Mouse (Mus musculus): ENCODE results near the gene Caskin2.

The Caskin2 gene

DNA sequence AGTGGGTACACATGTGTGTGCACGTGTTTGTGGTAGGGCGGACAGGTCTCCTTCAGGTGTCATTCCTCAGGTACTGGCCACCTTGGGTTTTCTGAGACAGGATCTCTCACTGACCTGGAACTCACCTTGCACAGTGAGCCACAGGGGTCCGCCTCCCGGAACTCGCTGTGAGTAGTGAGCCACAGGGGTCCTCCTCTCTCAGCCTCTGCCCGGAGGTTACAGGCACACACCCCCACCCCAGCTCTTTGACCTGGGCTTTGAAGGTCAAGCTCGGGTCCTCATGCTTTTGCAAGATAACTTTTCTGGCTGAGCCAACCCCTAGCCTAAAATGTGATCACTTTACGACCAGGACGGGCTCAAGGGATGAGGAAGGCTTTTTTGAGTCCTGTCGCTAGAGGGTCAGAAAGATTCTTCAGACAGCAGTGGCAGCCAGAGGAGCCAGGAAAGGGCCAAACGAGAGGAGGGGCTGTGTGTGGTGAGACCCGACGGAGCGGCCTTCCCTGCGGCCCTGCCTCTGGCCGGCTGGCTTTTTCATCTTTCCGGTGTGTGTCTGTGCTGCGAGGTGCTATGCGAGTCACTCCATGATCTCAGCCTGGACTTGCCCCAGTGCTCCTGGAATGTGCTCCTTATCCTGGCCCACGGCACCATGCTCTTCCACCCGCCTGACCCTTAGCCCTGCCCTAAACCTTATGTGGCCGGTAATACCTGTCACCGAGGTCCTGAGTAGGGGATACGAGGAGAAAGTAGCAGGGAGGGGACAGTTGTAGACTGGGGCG lies 17.3 kb upstream of the Caskin2 start:
- no peak for DNase-seq

DNA sequence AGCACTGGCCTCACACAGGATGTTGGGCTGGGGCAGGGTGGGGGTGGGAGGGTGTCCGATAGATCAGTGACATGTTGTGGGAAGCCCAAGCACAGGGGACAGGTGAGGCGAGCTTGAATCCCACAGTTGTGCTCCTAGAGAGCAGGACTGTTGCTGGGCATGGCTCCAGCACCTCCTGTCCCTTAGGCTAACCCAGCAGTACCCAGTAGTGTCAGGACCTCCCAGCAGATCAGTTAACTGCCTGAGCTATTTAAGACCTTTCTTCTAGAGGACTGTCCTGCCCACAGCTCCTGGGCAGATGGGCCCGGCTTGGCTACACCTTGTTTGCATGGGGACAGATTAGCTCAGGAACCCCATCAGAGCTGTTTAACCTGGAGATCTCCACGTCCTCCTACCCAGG lies 15.6 kb upstream of the Caskin2 start:
- no peak for DNase-seq

DNA sequence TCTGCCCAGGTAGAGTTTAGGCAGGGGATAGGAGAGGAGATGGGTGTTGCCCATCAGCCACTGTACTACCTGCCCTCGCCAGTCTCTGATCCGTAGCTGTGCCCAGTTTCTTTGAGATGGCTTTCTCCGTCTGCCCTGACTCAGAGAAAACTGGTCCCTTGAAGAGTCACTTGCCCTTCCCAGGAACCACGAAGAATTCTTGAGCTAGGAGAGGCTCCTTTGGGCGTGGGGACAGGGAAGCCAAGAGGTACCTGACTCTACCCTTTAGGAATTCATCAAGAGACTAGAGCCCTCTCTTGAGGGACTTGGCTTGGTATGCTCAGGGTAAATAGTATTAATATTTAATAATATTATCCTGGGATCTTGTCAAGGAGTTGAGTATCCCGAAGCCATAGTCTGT lies 14.2 kb upstream of the Caskin2 start:
- no peak for DNase-seq

DNA sequence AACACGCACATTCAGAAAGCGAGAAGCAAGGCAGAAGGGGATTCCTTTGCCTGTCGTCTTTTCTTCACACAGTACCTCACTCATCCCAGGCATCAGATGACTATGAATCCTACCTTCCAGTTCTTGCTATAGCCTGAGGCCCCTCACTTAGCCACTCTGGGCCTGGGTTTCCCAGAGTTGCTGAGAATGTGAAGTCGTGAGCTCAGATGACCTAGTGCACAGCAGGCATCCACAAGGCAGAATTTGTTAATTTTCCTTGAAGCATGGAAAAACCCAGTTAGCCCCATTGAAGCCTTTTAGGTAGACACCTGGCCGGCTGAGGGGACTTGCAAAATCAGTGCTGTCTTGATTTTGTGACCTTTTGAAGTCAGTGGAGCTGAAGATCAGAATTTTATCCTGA lies 13.0 kb upstream of the Caskin2 start:
- DNase-seq, result no peak

DNA sequence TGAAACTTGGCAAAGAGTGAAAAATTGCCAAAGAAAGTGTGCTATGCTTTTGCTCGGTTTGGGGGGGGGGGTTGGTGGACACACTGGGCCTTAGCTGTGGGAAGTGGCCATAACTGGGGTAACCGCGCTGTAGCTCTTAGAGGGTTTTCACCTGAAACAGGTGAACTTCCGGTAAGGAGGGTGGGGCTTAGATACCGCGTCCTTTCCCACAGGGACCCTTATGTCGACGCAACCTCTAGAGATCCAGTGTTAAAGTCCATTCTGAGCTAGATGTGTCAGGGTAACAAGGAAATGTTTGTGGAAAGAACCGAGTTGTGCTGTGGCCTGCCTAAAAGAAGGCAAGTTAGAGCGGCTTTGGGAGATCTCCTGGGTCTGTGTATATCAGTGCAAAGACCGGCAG lies 11.4 kb upstream of the Caskin2 start:
- no peak for DNase-seq

DNA sequence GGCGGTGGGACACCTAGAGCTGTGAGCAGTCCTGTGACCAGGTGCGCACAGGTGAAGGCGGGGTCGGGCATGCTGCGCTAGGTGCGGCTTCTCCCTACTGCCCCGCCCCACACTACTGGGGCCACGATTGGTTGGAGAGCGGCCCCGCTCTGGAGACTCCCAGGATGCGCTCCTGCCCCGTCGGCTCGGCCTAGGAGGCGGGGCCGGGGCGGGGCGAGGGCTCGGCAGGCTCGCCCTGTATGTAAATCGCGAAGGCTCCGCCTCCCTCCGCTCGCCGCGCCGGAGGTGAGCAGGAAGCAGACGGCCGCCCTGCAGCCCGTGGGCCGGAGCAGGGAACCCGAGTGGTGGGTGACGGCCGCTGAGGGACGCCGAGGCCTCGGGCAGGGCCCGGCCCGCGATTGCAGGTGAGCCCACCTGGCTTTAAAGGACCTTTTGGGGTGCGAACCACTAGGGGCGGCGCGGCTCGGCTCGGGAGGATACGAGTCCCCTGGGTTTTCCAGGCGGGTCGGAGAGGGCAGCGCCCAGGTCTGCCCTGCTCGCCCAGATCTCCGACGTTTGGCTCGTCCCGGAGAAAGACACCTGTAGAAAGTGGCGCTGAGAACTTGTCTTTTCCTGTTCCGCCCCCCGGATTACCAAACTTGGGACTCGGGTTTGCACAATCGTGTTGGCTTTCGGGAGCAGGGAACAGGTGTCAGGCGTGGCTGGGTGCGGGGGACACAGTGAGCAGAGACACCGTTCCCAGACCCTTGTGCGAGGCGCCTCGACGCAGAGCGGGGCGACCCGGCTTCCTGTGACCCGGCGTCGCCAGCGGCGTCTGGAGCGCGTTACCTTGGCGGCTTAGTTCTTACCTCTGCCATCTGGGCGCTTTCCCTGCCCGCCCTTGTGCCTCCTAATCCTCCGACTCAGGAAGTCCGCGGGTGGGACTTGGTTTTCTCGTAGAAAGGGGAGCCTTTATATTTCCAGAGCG lies 10.6 kb upstream of the Caskin2 start, which contains the start of gene Llgl2:
Llgl2 (plus strand) TSS at position 276 of the 967 bp plus-strand sequence.
- peak; percentile 85 for DNase-seq

DNA sequence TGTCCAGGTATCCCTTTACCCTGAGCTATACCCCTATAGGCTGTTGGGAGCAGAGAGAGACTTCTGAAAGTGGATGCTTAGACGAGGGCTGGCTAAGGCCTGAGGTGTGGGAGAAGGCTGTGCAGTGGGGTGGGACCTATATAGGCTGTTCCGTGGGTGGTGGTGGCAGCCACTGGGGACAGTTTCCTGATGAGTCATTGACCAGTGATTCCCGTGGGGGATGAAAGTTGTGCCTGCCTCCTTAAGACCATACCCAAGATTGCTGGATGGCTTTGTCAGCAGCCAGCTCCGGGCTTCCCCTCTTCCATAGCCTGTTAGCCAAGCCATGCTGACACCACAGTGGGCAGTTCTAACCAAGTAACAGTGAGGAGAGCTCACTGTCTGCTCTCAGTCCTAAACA lies 7.6 kb upstream of the Caskin2 start:
- DNase-seq, result no peak

DNA sequence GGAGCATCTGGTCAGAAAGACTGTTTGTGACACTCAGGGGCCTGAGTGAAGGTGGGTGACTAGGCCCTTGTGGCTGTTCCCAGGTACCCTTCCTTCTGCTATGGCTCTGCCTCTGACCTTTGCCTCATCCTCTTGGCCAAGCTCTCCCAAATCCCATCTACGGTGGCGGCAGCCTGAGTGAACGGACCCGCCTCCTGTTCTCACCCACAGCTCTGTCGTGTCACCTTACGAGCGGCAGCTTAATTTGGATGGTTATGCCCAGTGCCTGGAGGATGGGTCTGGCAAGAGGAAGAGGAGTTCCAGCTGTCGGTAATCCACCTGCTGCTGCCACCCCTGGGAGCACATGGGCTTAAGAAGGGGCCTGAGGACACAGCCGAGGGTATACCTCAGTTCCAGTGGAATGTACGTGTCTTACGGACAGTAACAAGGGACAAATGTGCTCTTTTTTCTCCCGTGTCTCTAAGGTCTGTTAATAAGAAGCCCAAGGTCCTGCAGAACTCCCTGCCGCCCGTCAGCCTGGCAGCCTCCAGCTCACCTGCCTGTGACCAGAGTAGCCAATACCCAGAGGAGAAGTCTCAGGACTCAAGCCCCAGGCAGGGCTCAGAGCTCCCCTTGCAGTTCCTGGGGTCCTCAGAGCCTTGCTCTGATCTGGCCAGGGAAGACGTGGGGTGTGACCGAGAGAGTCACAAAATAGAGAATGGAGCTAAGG lies 6.6 kb upstream of the Caskin2 start:
- no peak for DNase-seq

DNA sequence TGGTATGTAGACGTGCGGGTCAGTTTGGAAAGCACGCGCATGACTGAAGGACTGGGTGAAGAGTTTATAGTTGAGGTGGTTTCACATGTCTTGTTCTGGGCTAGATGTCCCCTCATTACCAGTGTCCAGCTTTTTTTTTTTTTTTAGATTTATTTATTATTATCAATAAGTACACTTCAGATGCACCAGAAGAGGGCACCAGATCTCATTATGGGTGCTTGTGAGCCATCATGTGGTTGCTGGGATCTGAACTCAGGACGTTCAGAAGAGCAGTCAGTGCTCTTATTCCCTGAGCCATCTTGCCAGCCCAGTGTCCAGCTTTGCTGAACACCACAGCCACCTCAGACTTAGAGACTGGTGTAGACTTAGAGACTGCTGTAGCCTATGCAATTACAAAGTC lies 3.9 kb upstream of the Caskin2 start:
- no peak for DNase-seq

DNA sequence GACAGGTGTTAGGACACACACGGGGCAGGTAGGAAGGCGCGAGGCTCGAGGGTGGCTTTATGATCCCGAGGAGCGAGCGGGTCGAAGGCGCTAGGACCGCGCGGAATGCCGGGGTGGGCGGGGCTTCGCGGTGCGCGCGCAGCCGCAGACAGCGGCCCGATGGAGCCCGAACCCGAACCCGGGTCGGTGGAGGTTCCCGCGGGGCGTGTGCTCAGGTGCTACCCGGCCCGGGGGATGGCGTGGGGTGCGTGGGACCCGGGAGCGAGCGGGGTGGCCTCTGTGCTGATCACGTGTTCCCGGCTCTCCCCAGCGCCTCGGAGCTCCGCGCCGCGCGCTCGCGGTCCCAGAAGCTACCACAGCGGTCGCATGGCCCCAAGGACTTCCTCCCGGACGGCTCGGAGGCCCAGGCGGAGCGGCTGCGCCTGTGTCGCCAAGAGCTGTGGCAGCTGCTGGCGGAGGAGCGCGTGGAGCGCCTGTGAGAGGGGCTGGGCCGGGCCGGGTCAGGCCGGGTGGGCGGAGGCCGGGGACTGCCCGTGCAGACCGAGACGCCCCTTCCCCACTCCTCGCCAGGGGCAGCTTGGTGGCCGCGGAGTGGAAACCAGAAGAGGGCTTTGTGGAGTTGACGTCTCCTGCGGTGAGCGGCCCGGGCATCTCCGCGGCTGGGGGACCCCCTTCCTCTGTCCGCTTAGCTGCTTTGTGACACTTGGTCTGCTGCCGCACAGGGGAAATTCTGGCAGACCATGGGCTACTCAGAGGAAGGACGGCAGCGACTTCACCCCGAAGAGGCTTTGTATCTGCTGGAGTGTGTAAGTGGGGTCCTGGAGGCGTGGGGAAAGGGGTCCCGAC lies 1.4 kb upstream of the Caskin2 start, which contains the start of gene Tsen54:
Tsen54 (plus strand) TSS at position 120 of the 846 bp plus-strand sequence.
- DNase-seq, result peak; percentile 86

DNA sequence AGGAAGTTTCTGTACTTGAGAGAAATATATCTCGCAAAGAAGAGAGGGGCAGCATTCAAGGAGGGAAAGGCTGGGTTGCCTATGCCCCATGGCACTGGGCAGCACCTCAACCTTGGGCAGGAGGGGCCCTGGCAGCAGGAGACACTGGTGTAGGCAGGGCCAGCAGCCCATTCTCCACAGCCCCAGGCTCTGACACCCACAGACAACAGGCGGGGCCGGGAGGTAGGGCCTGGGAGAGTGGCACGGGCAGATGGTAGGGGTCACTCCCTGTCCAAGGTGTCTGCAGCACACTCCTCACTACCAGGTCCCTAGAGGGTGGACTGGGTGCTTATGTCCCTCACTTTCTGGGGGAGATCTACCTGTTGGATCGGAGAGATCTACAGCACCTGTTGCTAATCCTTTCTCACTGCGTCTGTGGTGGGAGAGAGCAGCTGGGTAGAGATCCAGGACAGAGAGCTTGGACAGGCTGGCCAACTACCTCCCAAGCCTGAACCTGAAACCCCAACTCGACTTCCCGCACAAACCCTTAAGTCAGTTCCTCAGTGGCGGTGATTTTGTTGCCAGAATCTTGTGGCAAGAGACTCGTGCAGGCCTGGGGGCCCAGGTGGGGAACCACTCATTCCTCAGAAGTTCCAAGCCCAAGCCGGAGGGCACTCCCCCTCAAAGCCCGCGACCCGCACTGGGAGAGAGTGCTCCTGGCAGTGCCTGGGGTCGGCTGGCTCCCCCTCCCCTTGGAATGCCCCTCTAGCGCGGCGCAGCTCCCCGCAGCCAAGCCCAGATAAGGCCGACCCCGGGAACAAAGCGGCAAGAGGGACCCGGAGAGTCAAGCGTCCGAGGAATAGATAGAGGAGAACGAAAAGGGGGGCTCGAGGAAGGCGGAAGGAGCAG lies 662 bp downstream of the Caskin2 start:
- peak; percentile 57 for DNase-seq

DNA sequence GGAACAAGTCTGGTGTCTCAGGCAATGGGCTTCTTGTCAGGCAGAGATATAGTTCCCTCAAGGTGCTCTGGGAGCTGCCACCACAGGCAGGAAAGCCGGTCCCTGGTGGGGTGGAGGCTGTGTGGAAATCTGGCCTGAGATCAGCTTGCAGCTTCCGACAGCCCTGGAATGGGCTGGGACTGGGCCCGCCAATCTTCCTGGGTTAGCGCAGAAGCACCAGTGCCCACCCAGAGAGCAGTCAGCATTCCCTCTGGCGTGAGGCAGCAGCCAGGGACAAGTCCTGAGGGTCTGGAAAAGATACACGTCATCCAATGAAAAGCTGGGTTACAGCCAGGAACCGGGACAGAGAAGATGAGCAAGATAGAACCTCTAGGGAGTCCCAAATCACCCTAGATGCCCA lies 1.3 kb downstream of the Caskin2 start:
- no peak for DNase-seq

DNA sequence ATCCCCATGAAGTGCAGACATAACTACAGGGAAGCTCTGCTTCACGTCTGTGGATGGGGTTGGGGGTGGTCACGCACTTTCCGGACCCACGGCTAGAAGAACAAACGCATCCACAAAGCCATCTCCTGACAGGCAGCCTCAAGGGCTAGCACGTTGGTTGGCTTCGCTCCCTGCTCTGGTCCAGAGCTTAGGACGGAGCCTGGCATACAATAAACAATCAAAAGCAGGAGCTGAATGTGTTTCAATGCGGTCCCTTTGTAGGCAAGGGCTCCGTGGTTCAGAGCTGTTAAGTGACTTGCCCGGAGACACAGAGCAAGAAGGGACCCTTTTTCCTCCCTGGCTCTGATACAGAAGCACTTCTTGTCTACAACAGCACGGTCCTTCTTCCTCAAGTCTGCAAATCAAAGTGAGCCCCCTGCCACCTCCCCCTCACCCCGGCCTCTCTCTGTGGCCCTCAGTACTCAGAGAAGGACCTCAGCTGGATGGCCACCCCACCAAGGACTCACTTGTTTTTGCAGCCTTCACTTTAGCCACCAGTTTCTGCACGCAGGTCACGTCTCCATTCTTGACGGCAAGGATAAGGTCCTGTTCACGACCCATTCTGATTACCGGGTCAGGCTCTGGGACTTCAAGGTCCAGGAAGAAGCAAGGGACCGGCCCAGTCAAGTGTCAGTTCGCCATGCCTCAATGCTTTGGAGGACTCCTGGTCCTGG lies 1.9 kb downstream of the Caskin2 start:
- DNase-seq, result no peak

DNA sequence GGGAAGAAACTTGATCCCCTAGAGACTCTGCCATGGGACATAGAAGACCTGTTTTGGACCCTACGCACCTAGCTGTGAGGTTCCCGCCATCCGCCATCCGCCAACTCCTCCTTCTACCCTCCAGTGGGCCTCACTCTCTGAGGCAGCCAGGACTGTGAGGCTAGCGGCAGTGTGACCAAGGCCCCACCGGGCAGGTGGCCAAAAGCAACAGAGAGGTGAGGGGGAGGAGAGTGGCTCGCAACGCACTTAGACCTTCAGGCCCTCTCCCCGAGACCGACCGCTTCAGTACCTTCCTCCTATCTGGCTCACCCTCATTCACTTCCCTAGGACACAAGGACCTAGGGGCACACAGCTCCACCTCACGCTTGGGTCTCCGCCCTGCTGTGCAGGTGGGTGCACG lies 3.1 kb downstream of the Caskin2 start:
- DNase-seq, result no peak

DNA sequence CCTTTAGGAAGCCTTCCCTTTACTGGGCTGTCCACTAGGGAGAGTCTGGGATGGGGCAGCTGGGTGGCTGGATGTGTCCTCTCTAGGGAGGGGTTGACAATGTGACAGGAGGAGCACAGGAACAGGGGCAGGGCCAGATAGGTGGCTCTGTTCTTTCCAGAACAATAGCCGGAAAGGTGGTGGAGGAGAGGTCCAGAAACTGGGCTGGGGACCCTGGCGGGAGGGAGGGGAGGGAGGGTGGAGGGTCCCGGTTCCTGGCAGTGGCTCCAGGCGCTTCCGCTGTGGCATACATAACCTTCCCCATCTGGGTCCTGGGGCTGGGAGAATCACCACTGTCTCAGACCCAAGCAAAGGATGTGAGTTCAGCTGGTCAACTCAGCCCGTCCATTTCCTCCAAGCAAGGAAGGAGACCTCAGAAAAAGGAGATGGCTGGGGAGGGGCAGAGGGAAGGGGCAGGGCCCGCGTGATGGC lies 4.1 kb downstream of the Caskin2 start:
- no peak for DNase-seq

DNA sequence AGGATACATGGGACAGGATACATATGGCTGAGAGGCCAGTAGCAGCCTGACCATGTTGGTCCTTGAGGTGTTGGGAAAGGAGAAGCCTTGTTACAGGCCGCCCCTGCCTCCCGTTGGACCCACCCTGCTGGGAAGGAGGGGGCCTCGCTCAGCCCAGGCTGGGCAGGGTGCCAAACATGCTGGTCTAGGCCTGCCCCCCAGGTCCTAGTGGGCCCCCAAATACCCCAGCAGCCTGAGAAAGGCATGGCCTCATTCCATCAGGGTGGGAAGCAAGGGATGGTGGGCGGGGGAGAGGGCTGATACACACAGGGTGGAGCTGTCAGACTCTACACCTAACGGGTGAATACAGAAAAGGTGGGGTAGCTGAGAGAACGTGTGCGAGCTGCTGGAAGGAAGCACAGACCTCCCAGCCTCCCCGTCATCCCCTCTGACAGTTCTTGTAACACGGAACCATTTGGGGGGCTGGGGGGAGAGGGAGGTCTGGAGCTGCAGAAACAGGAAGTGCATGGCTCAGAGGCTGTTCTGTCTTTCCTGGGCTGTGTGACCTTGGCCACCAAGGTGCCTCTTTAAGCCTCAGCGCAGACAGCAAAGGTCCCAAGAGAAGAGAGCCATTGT lies 4.6 kb downstream of the Caskin2 start:
- no peak for DNase-seq

DNA sequence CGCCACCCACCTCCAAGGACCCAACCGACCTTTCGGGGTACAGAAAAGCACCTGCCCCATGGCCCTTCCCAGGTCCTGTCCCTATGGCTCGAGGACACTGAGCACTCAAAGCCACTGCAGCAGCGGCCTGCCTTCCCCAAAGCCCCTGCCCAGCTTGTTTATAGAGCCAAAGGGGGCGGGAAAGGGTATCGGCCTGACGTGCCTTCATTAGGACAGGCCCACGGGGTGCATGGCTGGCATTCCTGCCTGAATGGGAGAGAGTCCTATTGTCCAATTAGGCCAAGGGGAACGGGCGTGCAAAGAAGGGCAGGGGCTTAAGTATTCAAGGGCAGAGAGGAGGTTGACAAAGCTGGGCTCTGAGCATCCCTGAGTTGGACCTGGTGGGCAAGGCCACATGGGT lies 5.5 kb downstream of the Caskin2 start:
- DNase-seq, result no peak

DNA sequence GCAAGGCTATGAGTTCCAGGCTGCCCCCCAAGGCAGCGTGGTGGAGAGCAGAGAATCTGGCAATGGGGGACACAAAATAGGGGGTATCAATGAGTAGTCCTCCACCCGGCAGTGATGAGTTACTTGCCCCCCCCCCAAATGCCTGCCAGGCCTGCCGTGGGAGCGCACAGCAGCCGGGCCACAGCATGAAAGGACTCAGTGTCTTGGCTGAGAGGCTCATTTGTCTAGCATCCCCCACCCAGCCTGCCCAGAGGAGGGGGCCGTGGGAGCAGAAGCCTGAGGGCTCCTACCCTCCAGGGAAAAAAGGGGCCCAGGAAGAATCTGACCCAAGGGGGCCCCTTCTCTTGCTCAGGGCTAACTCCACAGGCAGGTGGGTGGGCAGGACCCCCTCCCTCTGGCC lies 6.1 kb downstream of the Caskin2 start:
- DNase-seq, result no peak

DNA sequence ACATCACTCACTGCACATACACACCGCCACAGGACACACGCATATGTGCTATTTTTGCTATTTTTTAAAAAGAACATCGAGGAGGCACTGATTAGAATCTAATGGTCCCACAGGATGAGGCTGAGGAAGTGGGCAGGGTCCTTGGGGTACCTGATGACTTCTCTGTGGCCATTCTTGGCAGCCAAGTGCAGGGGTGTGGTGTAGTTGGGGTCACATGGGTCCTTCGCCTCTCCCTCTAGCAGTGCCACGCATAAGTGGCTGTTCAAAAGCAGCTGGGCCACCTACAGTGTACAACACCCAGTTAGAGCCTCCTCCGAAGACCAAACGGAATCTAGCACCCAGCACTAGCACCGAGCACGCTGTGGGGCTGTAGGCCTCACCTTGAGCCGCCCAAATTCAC lies 7.3 kb downstream of the Caskin2 start:
- no peak for DNase-seq

DNA sequence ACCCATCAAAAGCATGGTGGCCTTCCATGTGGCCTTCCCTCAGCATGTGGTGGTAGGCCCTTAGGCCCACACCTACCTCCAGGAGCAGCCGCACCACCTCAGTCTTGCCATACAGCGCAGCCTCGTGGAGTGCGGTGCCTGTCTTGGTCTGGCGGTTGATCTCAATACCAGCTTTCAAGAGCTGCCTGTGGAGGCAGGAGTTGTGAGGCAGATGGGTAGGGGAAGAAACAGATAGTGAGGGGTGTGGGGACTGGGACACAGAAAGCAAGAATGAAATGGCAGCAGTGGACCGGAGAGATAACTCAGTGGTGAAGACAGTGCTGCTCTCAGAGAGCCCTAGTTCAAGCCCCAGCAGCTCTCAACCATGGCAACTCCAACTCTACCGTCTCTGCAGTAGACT lies 8.4 kb downstream of the Caskin2 start:
- no peak for DNase-seq
